Mouse (Mus musculus): Measurements from ENCODE around the gene Tmprss2.

Tmprss2 gene

GRCm38 (mm10) chr16:97610939-97611338 is at the start of gene Tmprss2:
Gene Tmprss2 (minus strand): TSS chr16:97611195.
- DNase-seq (ENCODE audit: low spot score): peak; percentile 86

- DNase-seq (ENCODE audit: low spot score): peak; percentile 23
Measured at GRCm38 (mm10) chr16:97659225-97659658, 48.2 kb upstream of the Tmprss2 start.

GRCm38 (mm10) chr16:97658481-97658880 is 47.5 kb upstream of the Tmprss2 start:
- peak; percentile 62 for DNase-seq (ENCODE audit: low spot score)

- DNase-seq (ENCODE audit: low spot score): peak; percentile 69
Measured at GRCm38 (mm10) chr16:97655800-97656199, 44.8 kb upstream of the Tmprss2 start.

GRCm38 (mm10) chr16:97649522-97650188 is 38.7 kb upstream of the Tmprss2 start:
- DNase-seq (ENCODE audit: low spot score): no peak

GRCm38 (mm10) chr16:97644681-97645080 is 33.7 kb upstream of the Tmprss2 start:
- no peak for DNase-seq (ENCODE audit: low spot score)

- DNase-seq (ENCODE audit: low spot score): no peak
Measured at GRCm38 (mm10) chr16:97639630-97640029, 28.6 kb upstream of the Tmprss2 start.

- peak; percentile 56 for DNase-seq (ENCODE audit: low spot score)
Measured at GRCm38 (mm10) chr16:97632880-97633484, 22.0 kb upstream of the Tmprss2 start.

- no peak for DNase-seq (ENCODE audit: low spot score)
Measured at GRCm38 (mm10) chr16:97623166-97623565, 12.2 kb upstream of the Tmprss2 start.

- peak; percentile 22 for DNase-seq (ENCODE audit: low spot score)
Measured at GRCm38 (mm10) chr16:97622383-97622889, 11.4 kb upstream of the Tmprss2 start.

- DNase-seq (ENCODE audit: low spot score): no peak
Measured at GRCm38 (mm10) chr16:97618285-97618684, 7.3 kb upstream of the Tmprss2 start.

- DNase-seq (ENCODE audit: low spot score): no peak
Measured at GRCm38 (mm10) chr16:97612009-97612408, 1.0 kb upstream of the Tmprss2 start.

GRCm38 (mm10) chr16:97610246-97610645 is 749 bp downstream of the Tmprss2 start:
- DNase-seq (ENCODE audit: low spot score): peak; percentile 34

- no peak for DNase-seq (ENCODE audit: low spot score)
Measured at GRCm38 (mm10) chr16:97609676-97610075, 1.3 kb downstream of the Tmprss2 start.

- DNase-seq (ENCODE audit: low spot score): no peak
Measured at GRCm38 (mm10) chr16:97607956-97608355, 3.0 kb downstream of the Tmprss2 start.

GRCm38 (mm10) chr16:97606829-97607228 is 4.2 kb downstream of the Tmprss2 start:
- DNase-seq (ENCODE audit: low spot score): no peak

- DNase-seq (ENCODE audit: low spot score): no peak
Measured at GRCm38 (mm10) chr16:97605957-97606721, 4.9 kb downstream of the Tmprss2 start.

- peak; percentile 77 for DNase-seq (ENCODE audit: low spot score)
Measured at GRCm38 (mm10) chr16:97602256-97602655, 8.7 kb downstream of the Tmprss2 start.

- DNase-seq (ENCODE audit: low spot score): no peak
Measured at GRCm38 (mm10) chr16:97600591-97600990, 10.4 kb downstream of the Tmprss2 start.

GRCm38 (mm10) chr16:97598046-97598445 is 12.9 kb downstream of the Tmprss2 start:
- no peak for DNase-seq (ENCODE audit: low spot score)

GRCm38 (mm10) chr16:97593816-97594509 is 17.0 kb downstream of the Tmprss2 start:
- DNase-seq (ENCODE audit: low spot score): peak; percentile 55

- peak; percentile 80 for DNase-seq (ENCODE audit: low spot score)
Measured at GRCm38 (mm10) chr16:97593057-97593456, 17.9 kb downstream of the Tmprss2 start.

Data from lung, postnatal 25 days (tissue).